Mouse (Mus musculus): ENCODE results near the gene Kmt2d.
A peak's percentile ranks its signal among the peaks of the same experiment; 100 is the strongest.
"Not testable (repeated sequence)": the region's sequence is repeated elsewhere in the genome, so short reads cannot be mapped to it uniquely, and the experiment has no call there.

Gene Kmt2d

DNA sequence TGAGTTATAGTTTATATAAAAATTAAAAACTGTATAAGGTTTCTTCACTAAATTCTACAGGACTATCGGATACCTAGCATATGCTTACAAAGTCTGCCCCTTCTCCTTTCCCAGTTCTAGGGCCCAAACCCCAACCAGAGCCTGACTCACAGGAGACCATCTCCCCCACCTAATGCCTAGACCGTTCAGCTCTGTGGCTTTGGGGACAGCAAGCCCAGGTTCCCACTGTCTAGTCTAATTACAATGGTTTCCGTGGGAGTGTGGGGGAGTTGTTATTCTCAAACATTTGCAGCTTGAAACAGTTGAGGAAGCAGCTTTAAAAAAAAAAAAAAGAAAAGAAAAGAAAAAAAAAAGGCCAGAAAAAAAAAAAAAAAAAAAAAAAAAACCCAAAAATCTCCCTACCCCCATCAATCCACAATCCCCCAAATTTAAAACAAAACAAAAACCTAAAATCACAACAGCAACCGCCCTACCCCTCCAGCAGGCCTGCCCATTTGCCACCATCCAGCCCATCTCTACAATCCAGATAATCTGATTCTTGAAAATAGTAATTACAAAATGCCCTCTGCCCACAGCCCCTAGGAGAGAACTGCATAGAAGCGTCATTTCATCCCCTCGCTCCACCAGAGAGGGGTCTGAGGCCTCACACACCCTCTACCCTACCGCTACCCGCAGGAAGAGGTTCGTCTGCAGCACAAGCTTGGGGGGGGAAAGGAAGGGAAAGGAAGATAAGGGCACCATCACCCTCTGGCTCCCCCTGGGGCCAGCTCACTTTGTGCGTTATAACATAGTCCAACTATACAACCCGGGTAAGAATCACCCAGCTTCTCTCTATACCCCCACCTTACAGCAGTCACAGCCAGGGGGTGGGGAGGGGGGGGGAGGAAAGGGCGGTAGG is 38.6 kb downstream of the Kmt2d start:
- peak; percentile 70 to 81 for DNase-seq (ENCODE audit: low spot score in 2 of 2)

DNA sequence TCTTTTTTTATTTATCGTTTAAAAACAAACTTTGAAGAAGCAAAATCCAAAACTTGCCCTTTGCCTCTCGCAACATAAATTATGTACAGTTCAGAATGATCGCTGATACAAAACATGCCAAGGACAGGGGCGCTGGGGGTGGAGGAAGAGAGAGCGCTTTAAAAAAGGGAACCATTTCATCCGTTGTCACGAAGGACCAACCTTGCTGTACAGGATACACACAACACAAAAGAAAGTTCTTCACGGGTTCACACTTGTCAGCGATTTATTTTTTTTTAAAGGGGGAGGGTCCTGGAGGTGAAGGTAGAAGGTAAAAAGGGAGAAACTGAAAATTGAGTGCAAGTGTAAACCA is 39.3 kb downstream of the Kmt2d start:
- DNase-seq (ENCODE audit: low spot score in 2 of 2): no peak

DNA sequence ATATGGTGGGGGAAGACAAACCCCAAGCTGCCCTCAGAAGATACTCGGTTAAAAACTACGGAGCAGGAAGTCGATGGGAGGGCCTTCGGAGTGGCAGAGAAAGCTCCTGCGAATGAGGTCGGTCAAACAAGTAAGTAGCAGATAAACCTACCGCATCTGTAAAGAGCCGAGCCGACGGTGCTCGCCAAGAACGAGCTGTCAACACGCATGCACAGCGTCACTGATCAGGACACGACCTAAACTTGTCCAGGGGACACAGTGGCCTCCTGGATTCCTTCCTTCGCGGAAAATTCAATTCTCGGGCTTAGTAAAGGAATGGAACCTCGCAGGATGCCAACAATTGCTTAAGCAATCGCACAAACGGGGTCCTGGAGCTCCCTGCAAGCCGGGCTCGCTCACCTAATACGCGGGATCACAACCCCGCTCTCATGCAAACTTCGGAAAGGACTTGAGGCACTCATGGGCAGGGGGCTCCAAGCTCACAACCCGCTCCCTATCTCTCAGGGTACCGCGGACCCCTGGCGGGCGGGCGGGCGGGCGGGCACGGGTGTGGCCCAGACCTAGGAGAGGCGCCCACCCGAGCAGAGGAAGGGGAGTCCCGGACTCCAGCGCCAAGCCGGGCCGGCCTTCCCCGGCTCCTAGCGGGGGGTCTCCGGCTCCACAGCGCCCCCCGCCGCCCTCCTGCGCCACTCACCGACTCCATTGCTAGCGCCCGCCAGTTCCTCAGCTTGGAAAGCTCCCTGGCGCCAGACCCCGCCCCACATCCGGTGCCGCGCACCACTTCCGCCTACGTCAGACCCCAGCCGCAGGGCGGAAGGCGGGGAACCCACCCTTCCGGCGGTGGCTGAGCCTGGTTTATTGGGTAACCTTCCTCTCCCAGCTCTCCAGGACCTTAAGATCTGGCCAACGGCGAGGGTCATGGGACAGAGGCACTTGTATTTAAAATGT is 40.0 kb downstream of the Kmt2d start, which contains the start of gene Prkag1:
Gene Prkag1, minus strand, starts transcription at position 786 of the 948 bp plus-strand sequence.
- peak; percentile 96 to 97 for DNase-seq (ENCODE audit: low spot score in 2 of 2)

DNA sequence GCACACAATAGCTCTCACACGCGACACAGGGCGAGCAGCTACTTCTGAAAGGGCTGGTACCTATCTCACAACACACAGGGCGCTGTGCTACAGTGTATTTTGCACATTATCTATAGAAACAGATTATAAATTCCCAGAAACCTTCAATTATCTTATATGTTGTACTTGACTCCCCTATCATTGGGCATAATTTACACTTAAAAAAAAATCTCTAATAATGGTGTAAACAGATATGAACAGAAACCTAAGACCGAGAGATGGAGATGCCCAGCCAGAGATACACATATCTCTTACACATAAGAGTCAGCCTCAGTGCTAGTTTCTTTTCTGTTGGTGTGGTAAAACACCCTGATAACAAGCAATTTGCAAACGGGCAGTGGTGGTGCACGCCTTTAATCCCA is 43.4 kb downstream of the Kmt2d start:
- DNase-seq (ENCODE audit: low spot score in 2 of 2): no peak

DNA sequence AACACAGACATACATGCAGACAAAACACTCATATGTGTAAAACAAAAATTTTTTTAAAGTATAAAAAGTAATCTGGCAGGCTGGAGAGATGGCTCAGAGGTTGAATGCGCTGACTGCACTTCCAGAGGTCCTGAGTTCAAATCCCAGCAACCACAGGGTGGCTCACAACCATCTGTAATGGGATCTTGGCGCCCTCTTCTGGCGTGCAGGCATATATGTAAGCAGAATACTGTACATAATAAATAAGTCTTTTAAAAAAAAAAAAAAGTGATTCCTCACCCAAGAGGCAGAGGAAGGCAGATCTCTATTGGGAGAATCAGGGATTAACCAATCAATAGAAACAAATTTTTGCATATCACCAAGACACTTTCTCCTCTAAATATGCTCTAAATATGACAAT is 47.6 kb downstream of the Kmt2d start:
- no peak for DNase-seq (ENCODE audit: low spot score in 2 of 2)

DNA sequence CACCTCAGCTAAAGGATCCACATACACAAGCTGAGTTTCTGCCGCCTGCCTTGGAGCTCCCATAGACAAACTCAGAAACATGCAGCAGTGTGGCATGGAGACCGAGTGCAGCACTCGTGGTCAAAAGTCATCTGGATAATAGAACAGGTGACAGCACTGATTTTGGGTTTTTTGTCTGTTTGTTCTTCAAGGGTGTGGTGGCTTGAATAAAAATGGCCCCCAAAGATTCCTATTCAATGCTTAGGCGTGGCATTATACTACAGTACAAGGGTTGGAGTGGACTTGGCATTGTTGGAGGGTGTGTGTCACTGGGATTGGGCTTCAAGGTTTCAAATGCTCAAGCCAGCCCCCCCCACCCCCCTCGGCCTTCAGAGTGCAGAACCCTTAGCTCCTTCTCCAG is 48.9 kb downstream of the Kmt2d start:
- no peak for DNase-seq (ENCODE audit: low spot score in 2 of 2)

DNA sequence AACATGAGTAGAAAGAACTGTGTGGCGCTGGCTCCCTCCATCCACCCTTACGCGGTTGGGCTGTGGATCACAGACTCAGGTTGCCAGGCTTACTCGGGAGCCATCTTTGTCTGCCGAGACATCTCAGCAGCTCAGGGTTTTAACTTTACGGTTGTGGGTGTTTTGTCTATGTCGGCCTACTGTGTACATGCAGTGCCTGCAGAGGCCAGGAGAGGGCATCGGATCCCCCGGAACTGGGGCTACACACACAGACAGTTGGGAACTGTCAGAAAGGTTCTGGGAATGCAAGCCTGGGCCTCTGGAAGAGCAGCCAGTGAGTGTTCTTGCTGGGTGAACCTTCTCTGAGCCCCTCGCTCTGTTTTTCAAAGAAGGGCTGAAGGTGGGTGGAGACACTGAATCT is 49.6 kb downstream of the Kmt2d start:
- no peak for DNase-seq (ENCODE audit: low spot score in 2 of 2)

DNA sequence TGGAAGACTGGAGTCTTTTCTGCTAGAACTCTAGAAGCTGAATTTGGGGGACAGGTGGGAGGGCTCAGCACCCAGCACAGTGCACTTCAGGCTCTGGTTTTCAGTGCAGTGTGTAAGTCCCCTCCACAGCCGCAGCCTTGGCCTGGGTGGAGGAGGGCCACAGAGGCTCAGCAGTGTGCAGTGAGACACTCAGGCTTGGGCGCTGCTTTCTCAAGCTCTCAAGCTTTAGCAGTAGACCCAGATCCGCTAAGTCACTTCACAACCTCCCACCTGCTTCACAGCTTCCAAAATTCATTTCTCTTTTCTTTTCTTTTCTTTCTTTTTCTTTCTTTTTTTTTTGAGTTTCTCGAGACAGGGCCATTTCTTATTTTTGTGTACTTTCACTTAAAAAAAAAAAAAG is 50.1 kb downstream of the Kmt2d start:
- no peak for DNase-seq (ENCODE audit: low spot score in 2 of 2)

DNA sequence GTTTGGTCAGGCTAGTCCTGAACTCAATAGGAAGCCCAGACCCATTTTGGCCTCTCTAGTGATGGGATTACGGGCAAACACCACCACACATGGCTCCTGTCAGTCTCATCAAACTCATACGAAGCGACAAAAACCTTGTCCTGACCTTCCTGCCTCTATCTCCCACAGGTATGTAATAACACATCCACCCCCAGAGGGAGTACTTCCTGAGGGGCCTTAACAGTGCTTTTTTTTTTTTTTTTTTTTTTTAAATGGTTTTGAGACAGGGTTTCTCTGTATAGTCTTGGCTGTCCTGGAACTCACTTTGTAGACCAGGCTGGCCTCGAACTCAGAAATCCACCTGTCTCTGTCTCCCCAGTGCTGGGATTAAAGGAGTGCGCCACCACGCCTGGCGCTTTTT is 52.8 kb downstream of the Kmt2d start:
- no peak for DNase-seq (ENCODE audit: low spot score in 2 of 2)

DNA sequence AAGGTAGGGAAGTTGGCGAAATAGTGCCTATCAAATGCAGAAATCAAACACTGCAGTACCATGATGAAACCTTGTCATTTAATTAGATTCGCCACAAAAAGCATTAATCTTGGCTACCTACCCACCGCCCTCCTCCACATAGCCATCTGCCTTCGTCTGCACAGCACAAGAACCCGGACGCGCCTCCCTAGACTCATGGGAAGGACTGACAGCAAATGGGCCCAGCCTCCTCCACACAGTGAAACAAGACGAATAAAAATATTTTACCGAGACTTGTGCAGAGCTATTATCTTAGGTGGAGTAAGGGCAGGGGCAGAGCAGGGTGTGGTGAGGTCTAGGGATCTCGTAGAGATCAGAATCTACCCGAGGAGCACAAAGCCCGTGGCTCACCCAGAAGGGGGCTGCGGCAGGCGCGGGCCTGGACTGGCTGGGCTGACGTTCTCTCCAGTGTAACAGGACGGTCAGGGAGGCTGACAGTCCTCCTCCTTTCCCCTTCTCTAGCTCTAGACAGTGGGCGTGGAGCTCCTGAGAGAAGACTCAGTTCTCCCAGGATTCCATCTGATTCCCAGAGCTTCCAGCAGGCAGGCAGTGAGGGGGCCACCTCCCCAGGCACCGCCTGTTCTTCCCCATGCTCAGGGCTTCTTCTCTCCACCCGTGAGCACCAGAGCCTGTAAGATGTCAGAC is 58.1 kb downstream of the Kmt2d start:
- DNase-seq (ENCODE audit: low spot score in 2 of 2): no peak

DNA sequence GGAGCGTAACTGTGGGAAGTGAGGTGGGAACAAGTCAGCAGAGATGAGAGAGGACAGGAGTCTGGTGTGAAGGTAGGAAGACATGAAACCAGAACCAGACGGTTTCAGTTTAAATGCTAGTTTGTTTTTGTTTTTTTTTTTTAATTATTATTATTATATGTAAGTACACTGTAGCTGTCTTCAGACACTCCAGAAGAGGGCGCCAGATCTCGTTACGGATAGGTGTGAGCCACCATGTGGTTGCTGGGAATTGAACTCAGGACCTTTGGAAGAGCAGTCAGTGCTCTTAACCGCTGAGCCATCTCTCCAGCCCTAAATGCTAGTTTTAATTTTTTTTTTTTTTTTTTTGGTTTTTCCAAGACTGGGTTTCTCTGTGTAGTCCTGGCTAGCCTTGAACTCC is 60.8 kb downstream of the Kmt2d start:
- not testable (repeated sequence) for DNase-seq (ENCODE audit: low spot score in 2 of 2)

DNA sequence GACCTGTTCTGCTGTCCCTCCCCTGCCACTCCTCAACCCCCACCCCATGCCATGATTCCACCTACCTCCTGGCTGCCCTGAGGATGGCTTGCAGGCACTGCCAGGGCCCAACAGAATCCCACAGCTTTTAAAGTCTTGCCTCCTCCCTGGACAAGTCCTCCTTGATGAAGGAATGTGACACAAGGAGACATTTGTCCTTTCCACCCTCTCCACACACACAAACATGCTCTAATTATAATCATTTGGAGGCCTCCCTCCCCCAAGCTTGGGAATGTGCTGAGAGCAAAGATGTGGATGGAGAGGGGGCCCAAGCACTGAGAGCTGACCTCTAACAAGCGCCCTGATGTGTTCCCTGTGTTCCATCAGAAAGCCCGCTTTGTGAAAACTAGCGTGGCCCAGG is 61.6 kb downstream of the Kmt2d start, which contains the start of gene Ddn:
Gene Ddn, minus strand, starts transcription at position 101 of the 400 bp plus-strand sequence.
- no peak for DNase-seq (ENCODE audit: low spot score in 2 of 2)

DNA sequence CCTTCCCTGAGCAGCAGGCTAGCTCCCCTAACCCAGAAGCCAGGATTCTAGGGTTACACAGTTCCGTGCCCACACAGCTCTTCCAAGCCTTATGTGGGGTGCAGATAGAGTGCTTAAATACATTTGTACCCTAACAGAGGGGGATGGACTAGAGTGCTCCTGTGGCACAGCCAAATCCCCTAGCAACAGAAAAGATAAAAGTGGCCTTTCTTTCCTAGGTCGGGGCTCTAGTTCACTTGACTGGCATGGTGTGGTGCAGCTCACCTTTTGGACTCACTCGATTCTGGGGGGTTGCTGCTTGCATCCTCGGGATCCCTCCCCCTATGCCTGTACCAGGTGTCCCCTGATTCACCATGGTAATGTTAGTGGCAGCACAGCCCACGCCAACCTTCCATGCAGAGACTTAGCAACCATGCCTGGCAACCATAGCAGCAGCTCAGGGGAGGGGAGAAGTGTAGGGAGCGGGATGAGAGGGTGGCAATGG is 62.3 kb downstream of the Kmt2d start:
- DNase-seq (ENCODE audit: low spot score in 2 of 2): no peak

DNA sequence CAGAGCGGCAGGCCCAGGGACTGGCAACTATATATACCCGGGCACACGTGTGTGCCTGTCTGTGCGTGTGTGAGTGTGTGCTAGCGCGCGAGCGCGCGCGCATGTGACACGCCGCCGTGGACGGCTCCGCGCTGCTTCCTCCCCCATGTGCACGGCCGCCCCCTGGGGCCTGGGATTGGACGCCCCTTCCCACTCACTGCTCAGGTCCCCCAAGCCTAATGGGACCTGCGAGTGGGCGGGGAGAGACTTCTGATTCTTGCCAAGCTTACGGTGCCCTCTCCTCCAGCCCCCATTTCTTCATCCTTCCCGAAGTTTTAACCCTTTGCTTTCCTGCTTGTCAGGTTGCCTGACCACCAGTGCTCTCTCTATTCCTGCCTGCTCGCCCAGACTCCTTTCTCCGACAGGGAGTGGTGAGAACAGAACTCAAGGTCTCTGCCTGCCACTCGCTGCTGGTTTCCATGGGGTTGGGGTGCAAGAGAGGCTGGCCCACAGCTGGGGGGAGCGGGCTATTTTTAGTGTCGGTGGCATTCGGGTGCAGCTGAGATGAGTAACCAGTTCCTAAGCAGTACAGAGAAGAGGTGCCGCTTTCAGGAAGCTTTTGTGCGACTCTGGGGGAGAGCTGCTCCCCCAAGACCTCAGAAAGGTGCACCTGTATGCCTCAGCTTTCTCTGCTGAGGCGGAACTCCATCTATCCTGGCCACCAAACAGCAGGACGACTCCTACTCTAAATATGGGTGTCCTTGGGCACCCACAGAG is 62.9 kb downstream of the Kmt2d start:
- no peak for DNase-seq (ENCODE audit: low spot score in 2 of 2)

DNA sequence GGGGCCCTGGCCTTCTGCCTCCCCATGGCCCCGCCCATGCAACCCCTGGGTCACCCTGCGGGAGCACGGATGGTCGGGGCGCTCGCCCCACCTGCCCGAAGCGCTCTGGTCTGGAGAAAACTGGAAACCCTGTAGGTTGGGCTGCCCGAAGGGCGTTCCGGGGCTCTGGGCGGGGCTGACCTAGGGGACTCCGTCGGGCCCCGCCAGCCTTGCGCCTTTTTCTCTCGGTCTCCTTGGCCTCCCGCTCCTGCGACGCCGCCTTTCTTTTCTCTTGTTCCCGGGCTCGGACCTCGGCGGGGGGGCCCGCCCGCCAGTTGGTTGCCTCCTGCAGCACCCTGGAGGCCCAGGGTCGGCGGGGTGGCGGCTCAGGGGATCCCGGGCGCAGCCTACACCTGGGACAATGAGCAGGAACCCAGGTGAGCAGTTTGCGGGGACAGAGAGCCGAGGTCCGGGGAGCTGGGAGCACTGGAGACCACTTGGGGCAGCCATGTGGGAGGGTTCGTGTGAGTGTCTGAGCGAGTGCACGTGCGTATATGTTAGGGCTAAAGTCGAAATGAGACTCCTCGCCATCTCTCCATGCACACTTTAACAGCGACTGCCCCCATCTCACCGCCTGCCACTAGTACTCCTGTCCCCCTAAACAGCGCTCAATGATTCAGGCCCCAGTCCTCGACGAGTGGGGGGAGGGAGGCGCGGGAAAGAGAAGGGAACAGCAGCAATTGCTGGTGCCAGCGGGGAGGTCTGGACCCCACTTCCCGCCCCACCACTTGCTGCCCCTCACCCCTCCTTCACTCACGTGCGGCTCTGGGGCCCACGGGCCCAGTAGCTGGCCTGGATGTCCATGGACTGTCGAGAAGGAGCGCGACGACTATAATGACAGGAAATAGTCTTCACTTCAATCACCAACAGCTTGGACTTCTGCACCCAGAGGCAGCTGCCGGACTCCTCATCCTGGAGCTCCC is 63.9 kb downstream of the Kmt2d start:
- peak in 1 of 2 experiments; percentile 73 for DNase-seq (ENCODE audit: low spot score in 2 of 2)

DNA sequence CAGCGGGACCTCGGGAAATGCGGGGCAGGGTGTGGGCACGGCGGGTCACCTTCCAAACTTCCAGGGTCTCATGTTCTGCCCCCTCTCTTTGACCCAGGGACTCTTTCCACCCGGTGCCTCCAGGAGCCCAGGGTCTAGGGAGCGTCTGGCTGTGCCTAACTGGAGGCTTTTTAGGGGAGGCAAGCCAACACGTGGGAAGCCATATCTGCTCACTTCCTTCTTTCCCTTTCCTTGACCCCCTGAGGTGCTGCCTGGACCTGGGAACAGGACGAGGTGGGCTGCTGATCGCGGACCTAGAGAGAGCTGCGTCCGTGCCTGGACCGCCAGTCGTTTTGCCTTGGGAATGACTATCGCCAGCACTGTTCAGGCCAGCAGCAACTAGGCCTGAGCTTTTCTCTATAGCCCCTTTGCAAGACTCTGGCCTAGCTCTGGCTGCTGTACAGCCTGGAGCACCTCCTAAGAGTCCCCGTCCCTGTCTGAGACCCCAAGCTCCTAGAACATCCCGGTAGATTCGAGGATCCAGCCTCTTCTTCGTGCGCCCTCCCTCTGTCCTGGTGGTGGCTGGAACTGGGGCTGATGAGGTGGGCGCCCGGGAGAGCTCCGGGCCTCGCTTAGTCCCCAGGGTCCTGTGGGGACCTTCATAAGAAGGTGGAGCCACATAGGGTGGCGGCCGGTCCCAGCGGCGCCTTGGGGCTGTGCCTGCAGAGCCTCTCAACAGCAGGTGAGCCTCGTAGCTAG is 64.8 kb downstream of the Kmt2d start:
- no peak for DNase-seq (ENCODE audit: low spot score in 2 of 2)

DNA sequence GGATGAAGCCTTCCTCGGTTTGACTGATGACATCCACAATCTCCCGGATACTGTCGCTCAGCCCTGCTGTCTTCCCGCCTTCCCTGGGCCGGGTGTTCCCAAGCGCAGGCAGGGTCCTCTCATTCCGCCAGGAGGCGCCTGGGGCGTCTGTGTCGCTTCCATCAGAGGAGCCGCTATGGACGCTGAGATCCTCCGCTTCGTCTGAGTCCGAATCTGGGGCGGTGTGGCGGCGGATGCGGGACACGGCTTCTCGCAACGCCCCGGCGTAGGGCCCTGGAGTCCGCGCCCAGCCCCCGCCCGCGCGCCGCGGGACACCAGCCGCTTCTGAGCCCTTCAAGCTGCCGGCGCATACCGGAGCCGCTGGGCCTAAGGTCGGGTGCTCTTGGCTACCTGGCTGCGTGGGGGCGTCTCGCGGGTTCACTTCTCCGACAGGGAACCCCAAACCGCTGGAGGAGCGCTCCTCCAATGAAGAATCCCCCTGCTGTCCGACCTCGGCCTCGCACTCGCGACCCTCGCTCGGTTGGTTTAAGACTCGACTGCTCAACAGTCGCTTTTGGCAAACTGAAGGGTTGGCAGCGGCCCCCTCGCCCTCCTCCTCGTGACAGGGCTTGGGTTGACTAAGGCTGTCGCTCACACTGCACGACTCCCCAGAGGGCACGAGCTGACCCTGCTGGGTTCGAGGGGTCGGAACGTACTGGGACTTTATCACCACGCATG is 65.5 kb downstream of the Kmt2d start:
- peak; percentile 56 to 80 for DNase-seq (ENCODE audit: low spot score in 2 of 2)

DNA sequence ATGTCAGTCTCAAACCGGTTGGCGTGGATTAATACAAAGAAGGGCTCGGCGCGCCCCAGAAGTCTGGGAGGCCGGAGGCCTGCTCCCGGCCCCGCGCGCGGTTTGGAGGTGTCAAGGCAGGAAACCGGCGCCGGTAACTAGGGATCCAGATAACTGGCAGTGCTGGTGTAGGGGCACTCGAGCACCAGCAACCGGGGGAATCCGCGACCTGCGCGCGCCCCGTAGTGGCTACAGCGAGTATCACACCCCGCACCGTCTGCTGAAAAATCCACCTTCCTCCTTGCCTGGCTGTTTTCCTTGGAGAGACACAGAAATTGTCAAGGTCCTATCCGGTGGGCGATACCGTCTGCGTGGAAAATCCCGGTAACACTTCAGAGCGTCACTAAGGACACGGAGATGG is 67.0 kb downstream of the Kmt2d start:
- DNase-seq (ENCODE audit: low spot score in 2 of 2): peak; percentile 76 to 93

DNA sequence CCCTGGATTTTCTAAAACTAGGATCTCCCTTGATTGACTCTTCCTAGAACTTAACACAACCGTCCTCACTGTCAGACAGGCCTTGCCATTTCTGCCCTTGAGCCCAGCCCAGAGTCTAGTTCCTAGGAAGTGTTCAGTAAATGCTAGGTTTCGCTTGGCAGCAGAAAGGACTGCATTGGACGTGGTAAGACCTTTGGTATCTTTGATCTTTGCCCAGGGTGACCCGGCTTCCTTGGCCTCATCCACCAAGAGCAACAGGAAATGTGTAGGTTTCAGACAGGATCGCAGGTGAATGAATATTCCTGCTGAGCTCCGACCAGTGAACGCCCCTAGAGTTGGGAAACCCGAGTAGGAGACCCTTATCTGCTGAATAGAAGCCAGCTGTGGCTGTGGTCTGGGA is 68.1 kb downstream of the Kmt2d start:
- DNase-seq (ENCODE audit: low spot score in 2 of 2): no peak

All from spleen, postnatal 4 days (tissue).